Mouse (Mus musculus) megakaryocyte, embryonic 14.5 days (primary cell): ENCODE data around the gene Copz1. TPM values are rescaled to one million over a fixed set of nuclear protein-coding genes. Genes with fewer than 3 reads are reported as not detected.
A peak's percentile ranks its signal among the peaks of the same experiment; 100 is the strongest.

Experiments
- H3K27me3 ChIP-seq: replicated peaks from 2 replicates; pipeline ENCODE3; 2012; ENCODE audit warnings: inconsistent platforms
- H3K36me3 ChIP-seq: replicated peaks from 2 replicates; pipeline ENCODE3; 2012; ENCODE audit warnings: low read length, inconsistent platforms, mixed read lengths
- H3K4me1 ChIP-seq: 2 replicates; pipeline ENCODE4 v1.6.1; 2012; ENCODE audit warnings: inconsistent platforms
- H3K4me3 ChIP-seq: replicated peaks from 2 replicates; pipeline ENCODE3; 2012; ENCODE audit warnings: moderate library complexity, mild to moderate bottlenecking, inconsistent platforms
- H3K9me3 ChIP-seq: 2 replicates; pipeline ENCODE4 v1.6.1; 2012; ENCODE audit warnings: inconsistent platforms
- FLI1 ChIP-seq: IDR thresholded peaks from 2 replicates; pipeline ENCODE4 v1.6.1; 2012; ENCODE audit warnings: low read length, inconsistent platforms, mixed read lengths
- GATA1 ChIP-seq: IDR thresholded peaks from 3 replicates; pipeline ENCODE4 v1.6.1; 2012; ENCODE audit warnings: mixed read lengths, low read length, inconsistent platforms, borderline replicate concordance
- polyA plus RNA-seq: library from polyadenylated mRNA; stranded (reverse); fragments of >175 nt; gene quantifications from 2 replicates; pipeline ENCODE4 v1.2.3, GENCODE M21; 2012; ENCODE audit warnings: low replicate concordance; ENCODE audit not compliant: insufficient read depth

The Copz1 gene
- polyA plus RNA-seq, 1 experiment: 56.2 TPM

GRCm38 (mm10) chr15:103310365-103310910 lies 37.9 kb downstream of the Copz1 start, which contains the start of gene Gpr84:
Gpr84 (minus strand) TSS chr15:103310612.
- no peak for TF ChIP-seq FLI1
- TF ChIP-seq GATA1: no peak
- H3K27me3 ChIP-seq: peaks cover 6% of the 10 kb centered on the region
- H3K9me3 ChIP-seq: no peaks in the 10 kb centered on the region
- H3K4me3 ChIP-seq: peak within 1 kb of the TSS; percentile 29
- H3K36me3 ChIP-seq: peaks cover 44% of the 10 kb centered on the region
- H3K4me1 ChIP-seq: peaks cover 89% of the 10 kb centered on the region

GRCm38 (mm10) chr15:103313495-103314095 lies 41.1 kb downstream of the Copz1 start:
- peaks cover 73% of the 10 kb centered on the region for H3K36me3 ChIP-seq
- no peaks in the 10 kb centered on the region for H3K9me3 ChIP-seq
- H3K4me3 ChIP-seq: no peak overlapping the region
- peaks cover 3% of the 10 kb centered on the region for H3K27me3 ChIP-seq
- H3K4me1 ChIP-seq: peaks cover 94% of the 10 kb centered on the region
- no peak for TF ChIP-seq FLI1
- TF ChIP-seq GATA1: no peak

DNA sequence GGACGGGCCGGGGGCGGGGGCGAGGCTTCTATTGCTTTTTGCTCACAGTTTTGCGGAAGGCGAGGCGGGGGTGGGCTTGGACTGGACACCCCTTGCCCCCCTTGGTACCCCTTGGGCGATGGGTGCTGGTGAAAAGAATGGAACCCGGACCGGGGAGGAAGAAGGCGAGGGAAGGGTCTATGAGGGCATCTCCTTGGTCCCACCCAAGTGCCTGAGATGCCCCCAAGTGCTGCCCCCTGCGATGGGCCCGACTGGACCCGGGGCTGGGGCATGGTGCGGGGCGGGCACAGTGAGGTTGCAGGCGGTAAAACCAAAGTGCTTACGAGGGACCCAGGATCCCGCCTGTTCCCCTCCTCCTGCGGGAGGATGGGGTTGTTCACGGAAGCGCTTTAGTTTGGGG lies 41.7 kb downstream of the Copz1 start:
- no peaks in the 10 kb centered on the region for H3K9me3 ChIP-seq
- H3K27me3 ChIP-seq: peaks cover 3% of the 10 kb centered on the region
- peaks cover 94% of the 10 kb centered on the region for H3K4me1 ChIP-seq
- H3K4me3 ChIP-seq: no peak overlapping the region
- peaks cover 74% of the 10 kb centered on the region for H3K36me3 ChIP-seq
- TF ChIP-seq FLI1 (no peak), GATA1 (no peak)

DNA sequence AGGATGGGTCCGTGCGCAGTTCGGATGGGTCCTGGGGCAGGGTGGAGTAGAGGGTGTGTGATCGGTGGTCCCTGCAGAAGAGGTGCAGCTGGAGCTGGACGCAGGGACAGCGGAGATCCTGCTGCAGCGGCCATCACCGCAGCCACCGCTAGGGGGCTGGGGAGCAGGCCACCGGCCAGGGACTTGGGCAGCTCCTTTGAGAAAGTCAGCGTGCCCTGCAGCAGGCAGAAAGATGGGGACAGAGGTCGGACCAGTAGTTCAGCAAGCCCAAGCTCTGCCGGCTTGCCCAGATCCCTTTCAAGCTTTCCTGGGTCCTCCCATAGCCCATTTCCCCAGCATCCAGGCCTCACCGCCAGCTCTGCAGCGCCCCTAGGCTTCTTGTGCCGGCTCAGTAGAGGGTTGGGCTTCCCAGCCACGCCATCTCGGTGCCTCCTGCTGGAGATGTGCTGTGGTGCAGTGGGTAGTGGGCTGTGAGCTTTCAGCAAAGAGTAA lies 42.5 kb downstream of the Copz1 start:
- H3K9me3 ChIP-seq: no peaks in the 10 kb centered on the region
- H3K4me1 ChIP-seq: peaks cover 94% of the 10 kb centered on the region
- H3K4me3 ChIP-seq: no peak overlapping the region
- H3K36me3 ChIP-seq: peaks cover 80% of the 10 kb centered on the region
- H3K27me3 ChIP-seq: no peaks in the 10 kb centered on the region
- TF ChIP-seq GATA1 (no peak), FLI1 (no peak)

DNA sequence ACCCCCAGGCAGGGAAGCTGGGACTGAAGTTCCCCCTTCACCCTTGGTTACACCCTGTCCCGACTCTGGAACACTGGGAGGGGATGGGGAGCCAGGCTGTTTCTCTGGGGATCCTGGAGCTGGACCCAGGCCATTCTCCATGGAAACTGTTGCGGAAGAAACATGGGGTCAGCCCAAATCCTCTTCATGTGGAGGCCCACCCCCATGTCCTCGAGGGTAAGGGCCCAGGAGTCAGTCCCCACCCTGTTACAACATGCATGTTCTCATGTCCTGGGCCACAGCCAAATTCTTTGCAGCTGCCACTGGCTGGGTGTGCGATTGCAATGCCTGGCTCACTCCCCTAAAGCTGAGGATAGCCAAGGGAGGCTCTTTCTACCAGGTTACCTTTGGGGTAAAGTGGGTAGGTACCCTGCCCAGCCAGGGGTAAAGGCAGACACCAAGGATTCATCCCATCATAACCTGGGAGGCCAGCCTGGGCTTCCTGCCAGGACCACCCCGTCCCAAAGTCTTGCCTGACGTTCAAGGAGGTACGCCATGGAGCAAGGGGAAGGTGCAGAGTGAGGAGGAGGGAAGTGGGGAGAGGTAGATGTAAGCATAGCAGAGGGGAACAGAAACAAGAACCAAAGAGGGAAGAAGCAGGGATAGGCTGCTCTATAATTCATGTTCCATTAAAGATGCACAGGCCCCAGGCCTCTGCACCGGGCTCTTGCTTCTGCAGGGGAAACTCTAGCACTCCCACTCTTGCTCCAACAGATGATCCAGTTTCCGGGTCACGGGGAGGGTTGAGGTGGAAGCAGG lies 43.7 kb downstream of the Copz1 start:
- H3K4me1 ChIP-seq: peaks cover 97% of the 10 kb centered on the region
- no peaks in the 10 kb centered on the region for H3K9me3 ChIP-seq
- no peaks in the 10 kb centered on the region for H3K27me3 ChIP-seq
- peaks cover 91% of the 10 kb centered on the region for H3K36me3 ChIP-seq
- TF ChIP-seq GATA1 (no peak), FLI1 (no peak)
- H3K4me3 ChIP-seq: no peak overlapping the region

- no peak; the same call in 2 of the 3 replicates for TF ChIP-seq GATA1
- TF ChIP-seq FLI1: no peak
- no peaks in the 10 kb centered on the region for H3K9me3 ChIP-seq
- H3K4me1 ChIP-seq: peaks cover 98% of the 10 kb centered on the region
- H3K27me3 ChIP-seq: no peaks in the 10 kb centered on the region
- peaks cover 96% of the 10 kb centered on the region for H3K36me3 ChIP-seq
- H3K4me3 ChIP-seq: peak overlapping the region; percentile 15
These were observed 44.6 kb downstream of the Copz1 start for GRCm38 (mm10) chr15:103317120-103317519.

- no peaks in the 10 kb centered on the region for H3K9me3 ChIP-seq
- H3K4me3 ChIP-seq: peak overlapping the region; percentile 29
- peaks cover 98% of the 10 kb centered on the region for H3K4me1 ChIP-seq
- no peak for TF ChIP-seq FLI1
- TF ChIP-seq GATA1: no peak
- H3K36me3 ChIP-seq: peaks cover 97% of the 10 kb centered on the region
- H3K27me3 ChIP-seq: no peaks in the 10 kb centered on the region
These were observed 45.2 kb downstream of the Copz1 start for GRCm38 (mm10) chr15:103317731-103318130.

DNA sequence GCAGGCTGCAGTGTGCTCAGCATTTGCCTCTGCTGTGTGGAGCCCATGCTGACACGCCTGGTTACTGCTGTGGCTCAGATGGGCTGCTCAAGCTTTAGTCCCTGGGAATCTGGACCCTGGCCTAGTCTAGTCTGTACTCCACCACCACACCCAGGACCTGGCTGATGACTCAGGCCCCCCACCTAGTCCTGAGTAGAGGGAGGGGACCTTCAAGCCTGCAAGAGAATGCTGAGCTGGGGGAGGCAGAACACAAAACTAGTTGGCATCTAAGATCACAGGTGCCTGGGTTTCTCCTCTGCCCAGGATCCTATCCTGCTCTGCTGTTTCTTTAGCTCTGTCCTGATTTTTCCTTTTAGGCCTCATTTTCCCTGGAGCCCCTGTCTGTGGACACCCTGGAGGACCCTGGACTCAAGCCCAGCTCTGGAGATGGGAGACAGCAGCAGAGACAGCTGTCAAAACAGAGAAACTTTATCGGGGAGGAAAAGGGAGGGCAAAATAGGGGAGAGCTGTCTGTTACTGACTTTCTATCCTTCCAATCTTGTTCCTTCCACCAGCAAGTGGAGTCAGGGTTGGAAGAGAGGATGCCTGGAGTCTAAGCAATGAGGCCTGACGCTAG lies 45.8 kb downstream of the Copz1 start:
- Histone ChIP-seq H3K36me3 (peaks cover 95% of the 10 kb centered on the region), H3K4me3 (peak overlapping the region; percentile 29), H3K4me1 (peaks cover 98% of the 10 kb centered on the region), H3K9me3 (no peaks in the 10 kb centered on the region), H3K27me3 (no peaks in the 10 kb centered on the region)
- TF ChIP-seq FLI1 (no peak), GATA1 (no peak)

DNA sequence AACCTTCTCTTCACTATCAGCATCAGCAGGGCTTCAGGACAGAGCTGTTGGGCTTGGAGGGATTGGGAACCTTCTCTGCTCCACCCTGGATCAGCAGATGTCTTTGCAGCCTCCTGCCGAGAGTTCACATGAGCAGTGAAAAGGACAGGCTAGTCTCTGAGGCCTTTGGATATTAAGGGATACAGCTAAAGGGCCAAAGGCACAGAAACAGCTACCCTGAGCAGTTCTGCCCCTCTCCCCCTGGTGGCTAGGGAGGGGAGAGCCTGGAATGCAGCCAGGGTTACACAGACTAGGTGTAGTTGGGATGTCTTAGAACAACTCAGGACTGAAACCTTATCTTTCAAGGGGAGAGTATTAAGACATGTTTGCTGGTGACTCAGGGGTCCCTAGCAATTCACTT lies 48.6 kb downstream of the Copz1 start:
- H3K4me3 ChIP-seq: no peak overlapping the region
- H3K9me3 ChIP-seq: no peaks in the 10 kb centered on the region
- H3K27me3 ChIP-seq: no peaks in the 10 kb centered on the region
- peaks cover 98% of the 10 kb centered on the region for H3K4me1 ChIP-seq
- H3K36me3 ChIP-seq: peaks cover 90% of the 10 kb centered on the region
- no peak for TF ChIP-seq FLI1
- no peak for TF ChIP-seq GATA1
